Mouse (Mus musculus) midbrain, embryonic 14.5 days (tissue): Measurements from ENCODE around the gene Ndufs8. TPM values are rescaled to one million over a fixed set of nuclear protein-coding genes. Genes with fewer than 3 reads are reported as not detected.
A peak's percentile ranks its signal among the peaks of the same experiment; 100 is the strongest.

ENCODE experiments used
- ATAC-seq: fragments of 200-750 bp; cut with Nextera tagmentation; 2 replicates; pipeline ENCODE4 v1.8.0; 2017; ENCODE audit warnings: moderate number of reproducible peaks, moderate library complexity; ENCODE audit not compliant: low FRiP score, low TSS enrichment
- DNase-seq: peaks from one replicate; pipeline ENCODE4 v3.0.0-alpha.2; 2015
- H3K27ac ChIP-seq: fragments of 300-500 bp; sonication (generic); replicated peaks from 2 replicates; pipeline ENCODE4 v1.5.1; 2014; ENCODE audit warnings: mild to moderate bottlenecking, low read depth, low read length, moderate library complexity
- H3K27me3 ChIP-seq: fragments of 300-500 bp; sonication (generic); 2 replicates; pipeline ENCODE4 v1.6.1; 2014; ENCODE audit warnings: low read length, control low read depth, mixed read lengths; ENCODE audit not compliant: control insufficient read depth, insufficient read depth
- H3K36me3 ChIP-seq: fragments of 300-500 bp; sonication (generic); 2 replicates; pipeline ENCODE4 v1.6.1; 2014; ENCODE audit warnings: low read length, control low read depth; ENCODE audit not compliant: control insufficient read depth, insufficient read depth
- H3K4me1 ChIP-seq: fragments of 300-500 bp; sonication (generic); 2 replicates; pipeline ENCODE4 v1.6.1; 2014; ENCODE audit warnings: mild to moderate bottlenecking, antibody characterized with exemption, low read length, control low read depth; ENCODE audit not compliant: control insufficient read depth, insufficient read depth
- H3K4me2 ChIP-seq: fragments of 300-500 bp; sonication (generic); 2 replicates; pipeline ENCODE4 v1.6.1; 2014; ENCODE audit warnings: mild to moderate bottlenecking, low read length, moderate library complexity
- H3K4me3 ChIP-seq: fragments of 300-500 bp; sonication (generic); replicated peaks from 2 replicates; pipeline ENCODE4 v1.5.1; 2014; ENCODE audit warnings: low read depth, low read length
- H3K9ac ChIP-seq: fragments of 300-500 bp; sonication (generic); replicated peaks from 2 replicates; pipeline ENCODE4 v1.6.1; 2014; ENCODE audit warnings: mild to moderate bottlenecking, low read length, moderate library complexity
- H3K9me3 ChIP-seq: fragments of 300-500 bp; sonication (generic); 2 replicates; pipeline ENCODE4 v1.6.1; 2016; ENCODE audit warnings: low read length, control low read depth, mixed read lengths; ENCODE audit not compliant: control insufficient read depth
- WGBS: fragments of 180-500 bp; shearing (Covaris S2); extraction: QIAGEN DNeasy Blood & Tissue Kit; methylation state at CpG from one replicate; pipeline ENCODE4 v1.1.7; 2014; 5-methylcytosine and 5-hydroxymethylcytosine counted together
- polyA plus RNA-seq: library from polyadenylated mRNA; unstranded; fragments of >200 nt; fragmentation: Nextera tagmentation; extraction: Ambion mirVana; gene quantifications from 2 replicates; pipeline ENCODE4 v1.2.1, GENCODE M21; 2014

Ndufs8 gene
- polyA plus RNA-seq, 1 experiment from 2014 or later: 261 TPM

DNA sequence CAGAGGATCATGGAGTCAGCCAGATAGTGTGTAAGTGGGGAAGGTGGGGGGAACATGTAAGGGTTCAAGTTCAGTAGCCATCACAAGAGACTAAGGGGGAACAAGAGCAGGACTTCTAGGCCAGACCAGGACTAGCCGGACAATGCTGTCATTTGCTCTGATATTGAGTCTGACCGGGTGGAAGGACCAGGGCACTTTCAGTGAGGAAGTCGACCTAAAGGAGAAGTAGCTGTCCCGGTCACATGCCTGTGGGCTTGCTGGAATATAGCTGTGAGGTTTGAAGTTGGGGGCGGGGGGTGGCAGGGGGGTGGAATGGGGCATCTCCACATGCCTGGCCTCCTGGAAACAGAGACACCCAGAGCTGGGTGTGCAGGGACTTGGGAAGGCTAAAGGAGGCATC, 2.0 kb upstream of the Ndufs8 start:
- Histone ChIP-seq H3K4me3 (no peak overlapping the region), H3K4me2 (no peak overlapping the region), H3K27me3 (no peaks in the 10 kb centered on the region), H3K4me1 (peaks cover 14% of the 10 kb centered on the region), H3K36me3 (peaks cover 15% of the 10 kb centered on the region), H3K9me3 (no peaks in the 10 kb centered on the region), H3K9ac (no peak overlapping the region), H3K27ac (no peak overlapping the region)
- ATAC-seq: no peak
- 95% methylated on average over 5 of the region's 5 CpGs for WGBS
- DNase-seq: no peak

DNA sequence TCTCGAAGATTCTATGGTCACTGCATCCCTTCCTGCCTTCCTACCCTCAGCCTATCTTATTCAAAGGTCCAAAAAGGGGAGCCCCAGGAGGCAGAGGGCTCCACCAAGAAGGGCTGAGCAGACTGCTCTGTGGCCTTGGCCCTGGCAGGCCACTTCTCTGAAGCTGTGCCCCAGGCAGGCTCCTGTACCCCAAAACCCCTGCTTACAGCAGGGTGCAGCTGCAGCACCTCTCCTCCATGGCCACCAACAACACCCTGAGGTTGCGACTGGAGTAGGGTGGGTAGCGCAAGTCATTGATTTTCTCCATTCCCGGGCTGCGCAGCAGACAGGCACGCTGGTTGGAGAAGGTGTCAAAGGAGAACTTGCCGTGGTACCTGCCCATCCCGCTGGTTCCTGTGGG, 1.1 kb upstream of the Ndufs8 start:
- Histone ChIP-seq H3K4me2 (peak overlapping the region; percentile 84), H3K27me3 (no peaks in the 10 kb centered on the region), H3K4me3 (peak overlapping the region; percentile 77), H3K36me3 (peaks cover 22% of the 10 kb centered on the region), H3K9ac (peak overlapping the region; percentile 65; the same call in 1 of the 2 replicates), H3K4me1 (peaks cover 14% of the 10 kb centered on the region), H3K27ac (0 out of 2 replicates have a peak overlapping the region, but pooled peaks have one; percentile 78), H3K9me3 (no peaks in the 10 kb centered on the region)
- no peak for DNase-seq
- ATAC-seq: no peak
- WGBS: 90% methylated on average over 8 of the region's 8 CpGs

DNA sequence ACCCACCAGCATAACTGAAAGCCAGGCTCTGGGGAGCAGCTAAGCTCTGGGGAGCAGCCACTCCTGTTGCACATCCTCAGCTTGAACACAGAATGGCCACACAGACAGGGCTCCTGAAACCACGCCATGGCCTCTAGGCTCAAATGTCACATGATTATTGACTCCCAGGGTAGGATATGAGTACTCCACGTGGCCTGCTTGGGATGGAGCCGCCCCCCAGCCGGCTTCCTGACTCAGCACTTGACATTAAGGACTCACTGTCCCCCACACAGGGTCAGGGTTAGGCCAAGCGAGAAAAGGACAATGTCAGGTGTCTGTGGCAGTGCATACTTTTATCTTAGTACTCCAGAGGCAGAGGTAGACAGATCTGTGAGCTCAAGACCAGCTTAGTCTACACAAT, 2.4 kb downstream of the Ndufs8 start:
- Histone ChIP-seq H3K4me1 (peaks cover 20% of the 10 kb centered on the region), H3K4me2 (no peak overlapping the region), H3K9ac (no peak overlapping the region), H3K4me3 (no peak overlapping the region), H3K27me3 (peaks cover 5% of the 10 kb centered on the region; the same call in 1 of the 2 replicates), H3K27ac (no peak overlapping the region), H3K36me3 (peaks cover 32% of the 10 kb centered on the region), H3K9me3 (no peaks in the 10 kb centered on the region)
- 90% methylated on average over 5 of the region's 5 CpGs for WGBS
- no peak for ATAC-seq
- DNase-seq: no peak

DNA sequence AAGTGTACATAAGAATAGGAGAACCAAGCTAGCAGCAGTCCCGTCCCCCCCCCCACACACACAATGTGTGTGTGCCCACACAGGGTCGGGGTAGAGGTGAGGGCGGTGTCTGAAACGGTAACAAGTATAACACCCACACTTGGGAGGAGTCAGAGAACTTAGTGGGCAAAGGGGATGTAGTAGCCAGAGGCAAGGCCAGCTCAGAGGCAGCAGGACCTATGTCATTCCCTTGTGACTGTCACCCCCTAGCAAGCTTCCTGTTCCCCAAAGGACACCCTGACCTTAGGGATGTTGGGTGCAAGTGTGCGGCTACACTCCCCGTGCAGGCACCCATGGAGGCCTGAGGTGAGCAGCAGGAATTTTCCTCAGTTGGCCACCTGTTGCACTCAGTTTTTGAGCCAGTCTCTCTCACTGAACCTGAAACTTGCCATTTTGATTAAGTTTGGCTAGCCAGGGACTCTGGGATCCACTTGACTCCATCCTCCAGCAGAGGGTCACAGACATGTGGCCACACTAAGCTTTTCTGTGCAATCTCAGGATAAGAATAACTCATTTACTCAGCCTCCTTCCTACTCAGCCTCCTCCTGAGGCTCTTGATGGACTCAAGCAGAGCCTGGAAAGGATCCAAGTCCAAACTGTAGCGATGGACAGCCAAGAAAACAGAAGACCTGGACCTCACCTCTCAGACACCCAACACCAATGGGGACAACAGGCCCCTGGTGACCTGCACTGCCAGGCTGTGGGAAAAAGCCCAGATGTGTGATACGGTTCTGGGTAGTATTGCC, 4.5 kb downstream of the Ndufs8 start:
- no peak for DNase-seq

DNA sequence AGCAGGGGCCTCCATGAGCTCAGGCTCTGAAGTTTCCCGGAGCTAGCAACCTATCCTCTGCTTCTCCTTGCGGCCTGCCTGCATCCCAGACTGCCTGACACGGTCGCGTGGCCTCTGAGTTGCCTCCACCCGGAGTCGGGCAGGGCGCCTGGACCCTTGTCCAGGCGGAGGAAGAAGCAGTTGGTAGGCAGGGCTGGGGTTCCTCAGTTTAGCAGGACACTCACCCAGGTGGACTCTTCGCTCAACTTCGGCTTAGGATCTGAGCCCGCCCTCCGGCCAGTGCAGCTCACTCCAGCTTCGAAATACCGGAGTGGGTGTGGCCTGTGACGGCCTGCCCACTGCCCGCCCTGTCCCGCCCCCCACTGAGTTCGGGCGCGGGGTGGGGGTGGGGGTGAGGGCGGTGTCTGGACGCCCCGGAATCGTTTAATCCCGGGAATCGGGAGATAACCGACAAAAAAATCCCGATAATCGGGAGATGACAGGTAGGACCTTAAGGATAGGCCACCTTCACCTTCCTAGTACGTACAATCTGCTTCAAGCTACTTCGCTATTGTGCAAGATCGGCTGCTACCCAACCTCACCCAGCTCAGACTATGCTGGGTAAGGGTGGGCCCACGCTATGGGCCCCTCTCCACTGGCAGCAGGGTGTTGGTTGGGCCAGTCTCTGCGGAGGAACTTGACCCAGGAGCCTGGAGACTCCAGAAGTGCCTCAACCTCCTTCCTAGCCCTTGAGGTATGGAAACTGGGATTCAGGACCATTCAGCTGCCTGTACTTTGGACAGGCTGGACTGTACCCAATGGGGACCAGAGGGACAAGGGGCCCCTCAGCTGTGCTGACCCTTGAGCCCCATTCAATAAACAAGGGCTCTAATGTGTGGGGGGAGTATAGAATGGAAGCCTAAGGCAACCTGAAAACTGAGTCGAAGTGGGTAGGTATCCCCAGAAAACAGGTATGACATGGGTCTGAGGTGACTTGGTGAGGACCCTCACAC, 5.5 kb downstream of the Ndufs8 start, which contains the start of gene Tcirg1:
Tcirg1 (minus strand) TSS at position 339 of the 992 bp plus-strand sequence.
- WGBS: 6% methylated on average over 36 of the region's 36 CpGs
- Histone ChIP-seq H3K4me3 (peak within 1 kb of the TSS; percentile 32), H3K4me2 (peak within 1 kb of the TSS; percentile 63), H3K9me3 (no peaks in the 10 kb centered on the region), H3K9ac (peak within 1 kb of the TSS; percentile 46), H3K27ac (no peak within 1 kb of the TSS), H3K36me3 (peaks cover 32% of the 10 kb centered on the region), H3K4me1 (peaks cover 13% of the 10 kb centered on the region), H3K27me3 (peaks cover 5% of the 10 kb centered on the region; the same call in 1 of the 2 replicates)
- ATAC-seq: peak; percentile 47
- peak; percentile 60 for DNase-seq

More for the DNA sequence above, 4.5 kb downstream of the Ndufs8 start:
- H3K4me1 ChIP-seq: peaks cover 14% of the 10 kb centered on the region
- WGBS: 86% methylated on average over 8 of the region's 8 CpGs
- no peaks in the 10 kb centered on the region for H3K9me3 ChIP-seq
- ATAC-seq: no peak
- H3K4me3 ChIP-seq: no peak overlapping the region
- H3K9ac ChIP-seq: no peak overlapping the region
- H3K27ac ChIP-seq: no peak overlapping the region
- H3K27me3 ChIP-seq: peaks cover 5% of the 10 kb centered on the region; the same call in 1 of the 2 replicates
- H3K36me3 ChIP-seq: peaks cover 32% of the 10 kb centered on the region
- peak overlapping the region; percentile 63; the same call in 1 of the 2 replicates for H3K4me2 ChIP-seq

DNA sequence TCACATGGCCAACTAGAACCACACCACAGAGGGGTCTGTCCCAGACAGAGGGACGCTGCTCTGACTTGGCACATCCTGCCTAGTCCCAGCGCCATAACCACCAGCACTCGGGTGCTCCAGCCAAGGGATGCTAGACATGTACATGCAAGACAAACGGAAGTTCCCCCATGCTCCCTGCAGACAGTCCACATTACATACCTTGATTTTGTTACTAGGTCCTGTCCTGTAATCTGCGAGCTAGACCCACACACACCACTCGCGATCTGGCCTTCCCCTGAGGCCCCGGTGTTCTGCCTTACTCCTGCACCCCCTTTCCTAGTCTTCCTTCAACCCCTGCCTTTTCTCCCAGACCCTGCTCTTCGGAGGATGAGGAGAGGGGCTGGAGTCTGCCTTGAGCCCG, 6.2 kb downstream of the Ndufs8 start:
- H3K9ac ChIP-seq: peak overlapping the region; percentile 46; the same call in 1 of the 2 replicates
- H3K27ac ChIP-seq: no peak overlapping the region
- H3K4me1 ChIP-seq: peaks cover 6% of the 10 kb centered on the region; the same call in 1 of the 2 replicates
- peaks cover 32% of the 10 kb centered on the region for H3K36me3 ChIP-seq
- peak overlapping the region; percentile 63 for H3K4me2 ChIP-seq
- H3K9me3 ChIP-seq: no peaks in the 10 kb centered on the region
- WGBS: 46% methylated on average over 10 of the region's 10 CpGs
- DNase-seq (no peak), ATAC-seq (no peak)
- peak overlapping the region; percentile 32 for H3K4me3 ChIP-seq
- peaks cover 5% of the 10 kb centered on the region; the same call in 1 of the 2 replicates for H3K27me3 ChIP-seq

DNA sequence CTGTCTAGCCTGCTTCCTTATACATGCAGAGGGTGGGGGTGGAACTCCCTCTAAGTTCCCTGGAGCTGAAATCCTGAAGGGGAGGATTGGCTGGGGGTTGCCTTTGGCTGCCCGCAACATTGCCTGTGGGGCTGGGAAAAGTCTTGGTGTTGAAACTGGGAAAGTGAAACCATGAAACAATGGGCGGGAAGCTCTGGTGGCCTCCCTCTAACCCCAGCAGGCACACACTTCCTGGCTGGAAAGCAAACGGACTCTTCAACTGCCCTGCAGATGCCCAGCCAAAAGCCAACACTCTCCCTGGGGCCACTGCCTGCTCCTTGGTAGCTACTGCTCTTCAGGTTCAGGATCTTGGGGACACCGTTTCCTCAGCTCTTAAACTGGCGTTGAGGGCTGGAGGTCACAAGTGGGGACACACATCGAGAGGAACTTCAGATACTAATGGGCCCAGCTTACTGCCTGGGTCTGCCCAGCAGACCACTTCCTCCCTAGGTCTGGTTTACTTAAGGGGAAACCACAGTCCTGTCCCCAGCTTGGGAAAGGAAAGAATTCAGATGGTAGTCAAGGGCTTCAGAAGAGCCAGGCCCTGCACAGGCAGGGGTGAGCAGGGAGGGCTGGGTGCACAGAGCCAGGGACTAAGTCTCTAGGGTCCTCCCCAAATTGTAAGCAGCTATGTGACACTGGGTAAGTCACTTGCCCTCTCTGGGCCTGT, 7.2 kb downstream of the Ndufs8 start:
- no peak overlapping the region for H3K9ac ChIP-seq
- no peak for DNase-seq

DNA sequence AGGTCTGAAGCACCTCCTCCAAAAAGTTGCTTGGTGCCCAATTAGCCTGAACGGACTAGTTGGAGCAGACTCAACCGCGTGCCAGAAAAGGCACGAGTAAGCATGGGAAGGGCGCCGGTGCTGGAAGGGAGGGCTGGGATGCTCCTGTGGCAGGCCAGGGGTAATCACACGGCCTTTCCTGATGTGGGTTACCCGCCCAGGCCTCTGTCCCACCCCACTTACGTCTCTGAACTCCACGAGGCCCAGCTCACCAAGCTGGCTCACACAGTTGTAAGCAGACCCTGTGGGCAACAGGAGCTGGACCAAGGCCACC, 8.3 kb downstream of the Ndufs8 start:
- WGBS: 68% methylated on average over 10 of the region's 10 CpGs
- ATAC-seq (no peak), DNase-seq (no peak)
- Histone ChIP-seq H3K9ac (no peak overlapping the region), H3K4me3 (no peak overlapping the region), H3K36me3 (peaks cover 16% of the 10 kb centered on the region), H3K27me3 (peaks cover 5% of the 10 kb centered on the region; the same call in 1 of the 2 replicates), H3K4me1 (peaks cover 6% of the 10 kb centered on the region; the same call in 1 of the 2 replicates), H3K4me2 (no peak overlapping the region), H3K9me3 (no peaks in the 10 kb centered on the region), H3K27ac (no peak overlapping the region)

More for the DNA sequence above, 7.2 kb downstream of the Ndufs8 start:
- Histone ChIP-seq H3K36me3 (peaks cover 26% of the 10 kb centered on the region), H3K4me2 (0 out of 2 replicates have a peak overlapping the region, but pooled peaks have one; percentile 17), H3K27me3 (peaks cover 5% of the 10 kb centered on the region; the same call in 1 of the 2 replicates), H3K4me3 (no peak overlapping the region), H3K4me1 (peaks cover 6% of the 10 kb centered on the region; the same call in 1 of the 2 replicates), H3K9me3 (no peaks in the 10 kb centered on the region), H3K27ac (no peak overlapping the region)
- no peak for ATAC-seq
- WGBS: 55% methylated on average over 6 of the region's 6 CpGs
